Mouse (Mus musculus): Measurements from ENCODE around the gene Olfr91.

The Olfr91 gene

DNA sequence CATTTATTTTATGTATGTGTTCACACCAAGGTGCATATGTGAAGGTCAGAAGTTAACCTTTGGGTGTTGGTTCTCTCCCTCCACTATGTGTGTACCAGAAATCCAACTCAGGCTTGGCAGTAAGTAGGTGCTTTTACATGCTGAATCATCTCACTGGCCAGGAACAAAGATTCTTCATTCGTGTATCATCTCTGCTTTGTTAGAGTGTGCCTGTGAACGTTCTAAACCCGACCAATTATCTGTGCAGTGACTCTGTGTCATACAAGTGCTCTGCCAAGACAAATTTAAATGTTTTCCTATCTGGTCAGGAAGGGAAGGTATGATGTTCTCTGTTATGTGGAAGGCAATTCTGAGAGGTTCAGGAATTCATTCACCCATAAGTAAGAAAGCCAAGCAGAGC lies 36.6 kb downstream of the Olfr91 start:
- DNase-seq (ENCODE audit: low read depth, low spot score) = no peak

DNA sequence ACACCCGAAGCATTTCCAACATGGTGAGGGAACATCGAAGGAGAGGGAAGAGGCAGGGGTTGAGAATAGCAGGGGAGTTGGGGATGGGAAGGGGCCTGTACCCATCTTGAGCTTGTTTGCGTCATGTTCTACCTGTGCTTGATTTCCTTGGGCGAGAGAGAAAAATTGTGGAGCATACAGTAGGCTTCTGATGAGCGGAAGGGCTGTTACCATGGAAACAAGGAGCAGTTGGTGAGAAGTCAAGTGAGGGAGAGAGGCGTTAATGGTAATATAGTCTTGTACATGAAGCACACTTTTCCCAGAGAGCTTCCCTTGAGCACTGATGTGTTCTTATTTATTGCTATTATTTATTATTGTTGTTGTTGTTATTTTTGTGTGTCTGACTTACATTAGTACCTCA lies 41.1 kb downstream of the Olfr91 start:
- no peak for DNase-seq (ENCODE audit: low read depth, low spot score)

- DNase-seq (ENCODE audit: low read depth, low spot score) = no peak
Observed at GRCm38 (mm10) chr17:37051745-37052144, 46.3 kb downstream of the Olfr91 start.

DNA sequence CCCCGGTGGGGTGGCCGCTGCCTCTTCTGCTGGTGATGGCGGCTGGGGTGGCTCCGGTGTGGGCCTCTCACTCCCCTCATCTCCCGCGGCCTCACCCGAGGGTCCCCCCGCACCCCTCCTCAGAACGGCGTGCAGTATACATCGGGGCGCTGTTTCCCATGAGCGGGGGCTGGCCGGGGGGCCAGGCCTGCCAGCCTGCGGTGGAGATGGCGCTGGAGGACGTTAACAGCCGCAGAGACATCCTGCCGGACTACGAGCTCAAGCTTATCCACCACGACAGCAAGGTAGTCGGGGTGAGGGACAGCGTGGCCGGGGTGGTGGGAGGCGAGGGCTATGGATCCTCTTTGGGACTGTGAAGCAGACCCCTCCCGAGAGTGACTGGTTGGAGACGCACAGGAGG lies 47.2 kb downstream of the Olfr91 start:
- DNase-seq (ENCODE audit: low read depth, low spot score) = peak; percentile 3

DNA sequence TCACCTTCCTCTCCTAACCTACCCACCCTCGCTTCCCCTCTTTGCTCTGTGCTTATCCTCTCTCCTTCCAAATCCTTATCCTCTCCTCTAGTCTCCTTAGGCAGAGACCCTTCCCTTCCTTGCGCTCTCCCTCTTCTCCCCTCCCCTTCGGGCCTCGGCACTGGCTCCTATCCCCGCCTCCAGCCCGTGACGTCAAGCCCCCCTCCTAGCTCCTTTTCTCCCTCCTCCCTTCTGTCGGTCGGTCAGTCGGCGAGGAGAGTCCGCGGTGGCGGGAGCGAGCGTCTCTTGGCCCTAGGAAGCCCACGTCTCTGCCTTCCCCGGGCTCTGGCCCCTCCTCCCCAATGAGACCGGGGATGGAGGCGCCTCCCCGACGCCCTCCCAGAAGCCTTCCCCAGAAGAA lies 47.7 kb downstream of the Olfr91 start:
- DNase-seq (ENCODE audit: low read depth, low spot score) = peak; percentile 58

- DNase-seq (ENCODE audit: low read depth, low spot score) = peak; percentile 66
Observed at GRCm38 (mm10) chr17:37049570-37050310, 48.3 kb downstream of the Olfr91 start.

DNA sequence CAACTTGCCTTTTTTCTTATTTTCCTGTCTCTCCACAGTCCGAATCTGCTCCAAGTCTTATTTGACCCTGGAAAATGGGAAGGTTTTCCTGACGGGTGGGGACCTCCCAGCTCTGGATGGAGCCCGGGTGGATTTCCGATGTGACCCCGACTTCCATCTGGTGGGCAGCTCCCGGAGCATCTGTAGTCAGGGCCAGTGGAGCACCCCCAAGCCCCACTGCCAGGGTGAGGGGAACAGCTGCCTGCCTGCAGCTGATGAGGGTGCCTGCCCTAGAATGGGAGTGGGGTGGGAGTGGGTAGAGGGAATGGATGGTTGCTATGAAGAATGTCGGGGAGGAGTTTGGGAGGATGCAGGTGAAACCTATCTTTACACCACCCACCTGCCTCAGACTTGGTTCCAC lies 49.7 kb downstream of the Olfr91 start:
- DNase-seq (ENCODE audit: low read depth, low spot score) = peak; percentile 7

DNA sequence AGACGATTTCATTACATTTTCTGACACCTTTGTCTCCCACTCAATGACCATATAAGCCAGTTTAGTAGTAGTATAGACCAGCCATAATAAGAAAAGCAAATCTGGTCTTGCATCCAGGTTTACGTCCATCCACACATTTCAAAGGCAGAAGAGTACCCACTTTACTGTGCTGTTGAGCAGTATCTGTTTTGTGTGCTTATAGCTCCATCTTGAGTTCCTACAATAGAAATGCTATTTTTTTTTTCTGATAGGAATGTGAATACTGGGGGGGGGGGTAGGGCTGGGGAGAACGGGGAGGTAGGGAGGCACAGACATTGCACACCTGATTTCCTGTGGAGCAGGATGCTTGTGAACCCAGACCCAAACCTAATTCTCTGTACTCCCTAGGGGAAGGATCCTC lies 50.1 kb downstream of the Olfr91 start:
- peak; percentile 62 for DNase-seq (ENCODE audit: low read depth, low spot score)

DNA sequence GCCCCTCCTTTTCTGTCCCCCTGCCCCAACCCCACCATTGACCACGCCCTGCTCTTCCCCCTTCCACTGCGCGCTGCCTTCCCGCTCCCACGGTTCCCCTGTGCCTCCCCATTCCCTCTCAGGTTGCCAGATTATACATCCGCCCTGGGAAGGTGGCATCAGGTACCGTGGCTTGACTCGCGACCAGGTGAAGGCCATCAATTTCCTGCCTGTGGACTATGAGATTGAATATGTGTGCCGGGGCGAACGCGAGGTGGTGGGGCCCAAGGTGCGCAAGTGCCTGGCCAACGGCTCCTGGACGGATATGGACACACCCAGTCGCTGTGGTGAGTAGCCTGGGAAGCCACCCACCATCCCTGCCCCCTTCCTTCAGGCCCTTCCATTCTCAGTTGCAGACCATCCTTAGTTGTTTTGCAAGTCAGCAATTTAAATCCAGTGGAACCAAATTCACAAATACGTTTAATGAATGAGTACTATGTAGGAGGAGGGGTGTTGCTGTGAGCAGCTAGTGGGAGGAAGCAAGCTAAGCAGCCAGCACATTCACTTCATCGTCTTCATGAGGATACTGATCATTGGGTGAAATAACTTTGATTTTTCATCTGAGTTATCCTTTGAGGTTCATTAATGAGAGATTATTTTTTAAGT lies 50.6 kb downstream of the Olfr91 start:
- DNase-seq (ENCODE audit: low read depth, low spot score) = peak; percentile 5

DNA sequence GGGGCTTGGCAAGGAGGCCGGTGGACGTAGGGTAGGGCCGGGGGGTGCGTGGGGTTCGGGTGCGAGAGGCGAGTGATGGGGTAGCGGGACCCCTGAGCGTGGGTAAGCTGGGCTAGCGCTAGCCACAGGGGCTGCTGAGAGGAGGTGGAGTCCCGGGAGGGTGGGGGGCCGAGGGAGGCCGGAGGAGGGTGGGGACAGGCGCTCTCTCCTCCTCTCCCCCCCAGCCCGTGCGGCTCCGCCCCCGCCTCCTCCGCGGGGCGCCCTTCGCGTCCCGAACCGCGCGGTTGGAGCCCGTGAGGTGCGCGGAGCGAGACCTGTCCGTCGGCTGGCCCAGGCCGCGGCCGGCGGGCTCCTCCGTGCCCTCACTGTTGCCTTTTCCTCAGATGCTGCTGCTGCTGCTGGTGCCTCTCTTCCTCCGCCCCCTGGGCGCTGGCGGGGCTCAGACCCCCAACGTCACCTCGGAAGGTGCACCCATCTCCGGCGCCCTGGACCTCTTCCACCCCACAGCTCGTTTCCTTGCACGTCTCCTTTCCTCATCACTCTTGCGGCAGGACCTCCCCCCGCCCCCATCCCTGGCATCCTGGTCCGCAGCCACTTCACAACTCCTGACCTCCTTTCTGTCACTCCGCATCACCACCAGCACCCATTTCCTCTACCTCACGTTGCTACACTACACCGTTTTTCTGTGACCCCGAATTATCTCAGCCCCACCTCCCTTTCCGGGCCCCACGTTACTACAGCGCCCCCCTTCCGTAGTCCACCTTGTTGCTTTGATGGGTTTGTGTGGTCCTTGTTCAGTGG lies 51.6 kb downstream of the Olfr91 start:
- peak; percentile 65 for DNase-seq (ENCODE audit: low read depth, low spot score)

- peak; percentile 90 for DNase-seq (ENCODE audit: low read depth, low spot score)
Observed at GRCm38 (mm10) chr17:37045611-37046311, 52.3 kb downstream of the Olfr91 start, which contains the start of gene Gabbr1. Gene Gabbr1, plus strand, starts transcription at chr17:37045966.

GRCm38 (mm10) chr17:37044651-37045244 lies 53.3 kb downstream of the Olfr91 start:
- DNase-seq (ENCODE audit: low read depth, low spot score) = peak; percentile 8
